Mouse (Mus musculus): ENCODE measurements around the gene Dnah3.
A peak's percentile ranks its signal among the peaks of the same experiment; 100 is the strongest.

The Dnah3 gene

DNA sequence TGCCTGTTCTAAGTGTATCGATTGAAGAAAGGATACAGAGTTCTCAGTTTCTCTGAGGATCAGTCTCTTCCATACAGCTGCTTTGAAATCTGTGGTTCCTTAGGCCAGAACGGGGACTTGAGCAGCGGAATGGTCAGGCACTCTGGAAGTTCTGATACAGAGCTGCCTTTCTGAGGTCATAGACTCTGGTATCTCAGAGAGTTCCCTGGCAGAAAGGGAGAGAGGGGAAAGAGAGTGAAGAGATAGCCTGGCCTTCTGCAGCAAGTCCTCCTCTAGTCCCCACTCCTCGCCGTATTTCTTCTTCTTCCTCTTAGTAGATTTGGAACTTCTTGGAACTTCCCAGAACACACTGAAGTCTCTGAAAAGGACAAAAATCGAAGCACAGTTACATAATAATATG is at the start of gene Dnah3:
TSS of gene Dnah3 (minus strand) at position 101 of the 400 bp plus-strand sequence.
- no peak for DNase-seq

- DNase-seq, result no peak
Observed at GRCm38 (mm10) chr7:120142743-120143142, 47.7 kb upstream of the Dnah3 start.

DNA sequence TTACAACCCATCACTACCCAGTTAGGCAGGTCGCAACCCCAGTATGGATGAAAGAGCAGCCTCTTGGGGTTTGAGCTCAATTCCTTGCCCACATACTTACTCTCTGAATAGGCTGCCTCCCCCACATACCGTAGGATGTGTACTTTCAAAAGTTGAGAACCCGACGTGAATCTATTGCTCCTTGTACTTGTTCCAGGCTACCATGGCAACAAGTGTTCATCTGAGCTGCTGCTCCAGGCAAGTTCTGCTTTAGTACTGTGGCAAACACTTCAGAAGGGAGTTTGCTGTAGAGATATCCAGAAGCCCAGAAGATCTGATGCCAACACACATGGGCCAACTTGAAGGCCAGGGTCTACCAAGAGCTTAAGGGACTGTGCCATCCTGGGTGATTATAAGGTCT is 33.9 kb upstream of the Dnah3 start:
- no peak for DNase-seq

GRCm38 (mm10) chr7:120127686-120128059 is 32.6 kb upstream of the Dnah3 start:
- no peak for DNase-seq

DNA sequence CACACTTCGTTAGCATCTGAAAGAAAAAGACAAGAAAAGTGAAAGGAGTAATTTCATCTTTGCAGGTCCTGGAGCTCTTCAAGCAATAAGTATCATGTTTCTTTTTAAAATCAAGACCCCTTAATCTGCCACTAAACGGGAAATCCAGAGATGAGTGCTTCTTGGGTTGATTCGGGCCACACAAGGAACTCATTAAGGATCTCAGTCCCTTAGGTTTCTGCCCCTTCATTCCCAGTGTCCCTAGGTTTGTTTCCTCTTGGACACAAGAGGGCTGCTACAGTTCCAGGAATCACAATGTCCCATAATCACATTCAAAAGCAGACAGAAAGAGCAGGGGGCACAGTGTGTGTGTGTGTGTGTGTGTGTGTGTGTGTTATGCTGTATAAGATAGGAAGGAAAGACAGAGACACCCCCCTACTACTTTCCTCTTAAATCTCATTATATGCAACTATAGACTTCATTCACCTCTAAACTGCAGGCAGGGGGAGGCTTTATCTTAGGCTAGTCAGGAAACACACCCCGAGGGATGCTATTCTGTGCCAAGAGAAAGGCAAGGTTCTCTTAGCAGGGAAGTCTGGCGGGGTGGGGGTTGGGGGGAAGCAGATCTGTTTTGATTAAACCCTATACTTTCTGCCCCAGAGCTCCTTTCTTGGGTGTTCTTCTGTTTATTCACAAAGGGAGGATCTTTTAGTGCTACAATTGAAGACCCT is 32.1 kb upstream of the Dnah3 start:
- no peak for DNase-seq

GRCm38 (mm10) chr7:120124844-120125243 is 29.8 kb upstream of the Dnah3 start:
- peak; percentile 70 for DNase-seq

GRCm38 (mm10) chr7:120123776-120124175 is 28.7 kb upstream of the Dnah3 start:
- no peak for DNase-seq

DNA sequence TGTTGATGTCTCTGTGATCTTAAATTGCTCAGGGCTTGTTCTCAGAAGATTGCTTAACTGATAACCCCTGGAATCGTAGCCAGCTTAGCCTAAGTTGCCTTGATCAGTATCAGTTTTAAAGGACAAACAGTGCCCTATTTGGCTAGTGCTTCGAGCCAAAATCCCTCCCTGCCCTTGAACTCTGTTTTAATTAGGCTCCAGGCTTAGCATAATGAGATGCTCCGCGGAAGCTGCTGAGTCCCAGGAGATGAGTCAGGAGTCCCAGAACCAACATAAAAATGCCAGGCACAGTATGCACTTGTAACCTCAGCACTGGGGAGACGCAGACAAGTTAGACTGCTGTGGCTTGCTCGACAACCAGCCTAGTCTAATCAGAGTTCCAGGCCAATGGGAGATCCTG is 22.4 kb upstream of the Dnah3 start:
- no peak for DNase-seq

- no peak for DNase-seq
Observed at GRCm38 (mm10) chr7:120116976-120117375, 21.9 kb upstream of the Dnah3 start.

DNA sequence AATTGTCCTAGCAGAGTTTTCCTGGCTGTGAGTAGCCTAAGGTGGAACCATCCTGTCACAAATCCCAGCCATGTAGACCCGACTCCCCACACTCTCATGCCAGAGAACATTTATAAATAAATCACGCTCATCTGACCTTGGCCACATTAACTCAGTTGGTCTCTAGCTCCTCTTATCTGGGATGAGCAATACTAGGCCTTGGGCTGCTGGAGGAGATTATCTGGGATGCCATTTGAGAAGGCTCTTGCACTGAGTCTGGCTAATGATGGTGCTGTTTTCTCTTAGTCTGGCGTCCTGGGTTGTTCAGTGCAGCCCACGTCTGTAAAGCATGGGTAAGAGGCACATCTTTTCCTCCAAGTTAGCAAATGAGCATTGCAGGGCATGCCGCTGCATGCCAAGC is 14.6 kb upstream of the Dnah3 start:
- DNase-seq, result no peak

DNA sequence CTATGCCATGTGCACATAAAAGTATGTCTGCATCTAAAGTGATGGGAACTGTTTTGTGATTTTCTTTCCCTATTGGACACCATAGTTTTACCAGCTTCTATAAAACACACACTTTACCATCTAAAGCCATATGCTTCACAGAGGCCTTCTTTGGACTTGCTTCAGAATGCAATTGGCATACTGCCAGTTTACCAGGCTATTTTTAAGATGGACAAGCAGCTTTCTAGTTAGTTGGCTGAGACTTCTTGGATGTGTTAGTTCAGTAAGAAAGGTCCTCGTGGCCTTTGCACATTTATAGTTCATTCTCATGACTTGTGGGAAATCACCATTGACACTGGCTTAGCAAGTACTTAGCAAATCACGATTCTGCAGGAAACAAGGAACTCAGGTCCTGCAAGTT is 11.3 kb upstream of the Dnah3 start:
- DNase-seq, result no peak

- no peak for DNase-seq
Observed at GRCm38 (mm10) chr7:120104975-120105374, 9.9 kb upstream of the Dnah3 start.

DNA sequence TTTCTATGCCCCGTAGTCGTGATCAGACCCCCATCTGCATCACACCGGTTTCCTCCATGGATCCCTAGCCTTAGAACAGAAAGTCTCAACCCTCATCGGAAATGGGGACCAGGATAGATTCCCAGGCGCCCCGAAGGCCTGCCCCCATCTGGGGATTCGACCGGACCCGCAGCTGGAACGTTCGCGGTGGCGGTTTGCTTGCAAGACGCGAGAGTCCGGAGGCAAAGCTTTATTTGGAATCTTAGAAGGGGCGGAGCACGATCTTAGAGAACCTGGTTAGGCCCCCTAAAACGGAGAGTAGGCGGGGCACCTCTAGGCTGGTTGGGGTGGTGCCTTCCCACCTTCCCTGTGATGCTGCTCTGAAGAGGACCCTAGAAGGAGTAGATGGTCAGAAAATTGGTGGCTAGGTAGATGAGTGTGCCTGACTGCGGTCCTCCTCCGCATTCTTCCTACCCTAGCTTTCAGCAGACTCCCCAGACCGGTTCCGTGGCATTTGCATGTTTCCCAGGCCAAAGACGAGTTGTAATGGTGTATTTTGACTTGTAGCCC is 8.0 kb upstream of the Dnah3 start:
- DNase-seq, result peak; percentile 46

DNA sequence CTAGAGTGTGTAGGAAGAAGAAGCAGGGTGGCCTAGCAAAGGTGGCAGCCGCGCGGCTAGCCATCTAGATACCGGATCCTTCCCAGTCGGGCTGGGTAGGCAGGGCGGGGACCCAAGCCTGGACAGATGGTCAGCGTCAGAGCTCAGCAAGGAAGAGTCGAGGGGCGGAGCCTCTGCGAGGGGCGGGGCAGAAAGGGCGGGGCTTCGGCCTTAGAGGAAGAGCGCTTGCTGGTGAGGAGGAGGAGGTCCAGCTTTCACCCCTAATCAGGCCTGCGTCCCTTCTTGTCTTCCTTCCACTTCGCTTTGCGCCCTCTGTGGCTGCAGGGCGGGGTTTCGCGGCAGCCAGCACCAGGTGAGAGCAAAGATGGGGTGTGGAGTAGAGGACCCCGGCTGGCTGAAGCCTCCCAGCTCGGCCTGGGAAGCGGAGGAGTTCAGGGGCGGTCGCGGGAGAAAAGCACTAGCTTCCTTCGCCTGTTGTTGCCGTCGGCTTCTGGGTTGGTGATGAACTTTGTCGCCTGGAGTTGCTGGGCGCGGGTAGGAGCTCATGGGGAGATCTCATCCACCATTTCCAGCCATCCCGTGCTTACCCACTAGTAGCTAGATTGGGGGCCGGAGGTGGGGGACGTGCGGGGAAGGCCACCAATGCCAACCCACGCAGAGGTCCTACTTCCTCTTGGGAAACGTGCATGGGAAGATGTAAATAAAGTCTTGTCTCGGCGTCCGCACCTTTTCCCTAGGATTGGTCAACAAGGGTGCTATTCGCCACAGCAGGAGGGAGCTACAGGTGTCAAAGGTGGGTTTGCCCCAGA is 7.3 kb upstream of the Dnah3 start, which contains the start of gene Tmem159:
TSS of gene Tmem159 (plus strand) at position 190 of the 809 bp plus-strand sequence.
- DNase-seq, result peak; percentile 90

GRCm38 (mm10) chr7:120098403-120098802 is 3.3 kb upstream of the Dnah3 start:
- DNase-seq, result peak; percentile 84

GRCm38 (mm10) chr7:120097845-120098244 is 2.8 kb upstream of the Dnah3 start:
- DNase-seq, result peak; percentile 74

DNA sequence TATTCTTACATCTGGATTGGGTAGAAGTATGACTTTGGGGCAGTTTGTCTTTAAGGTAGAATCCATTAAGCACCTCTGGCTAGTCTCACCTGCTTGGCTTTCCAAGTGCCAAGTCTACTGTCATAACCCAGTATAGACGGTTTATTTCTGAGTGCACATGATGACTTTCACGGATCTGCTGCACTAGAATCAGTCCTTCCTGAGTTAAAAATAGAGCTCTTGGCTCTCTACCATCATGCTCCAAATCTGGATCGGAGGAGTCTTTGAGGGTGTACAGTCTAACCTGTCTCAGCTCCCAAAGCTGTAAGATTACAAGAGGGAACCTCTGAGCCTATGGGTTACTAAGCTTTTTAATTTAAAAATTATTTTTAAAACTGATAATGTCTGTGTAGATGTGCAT is 864 bp downstream of the Dnah3 start:
- no peak for DNase-seq

GRCm38 (mm10) chr7:120093033-120093432 is 2.0 kb downstream of the Dnah3 start:
- no peak for DNase-seq

DNA sequence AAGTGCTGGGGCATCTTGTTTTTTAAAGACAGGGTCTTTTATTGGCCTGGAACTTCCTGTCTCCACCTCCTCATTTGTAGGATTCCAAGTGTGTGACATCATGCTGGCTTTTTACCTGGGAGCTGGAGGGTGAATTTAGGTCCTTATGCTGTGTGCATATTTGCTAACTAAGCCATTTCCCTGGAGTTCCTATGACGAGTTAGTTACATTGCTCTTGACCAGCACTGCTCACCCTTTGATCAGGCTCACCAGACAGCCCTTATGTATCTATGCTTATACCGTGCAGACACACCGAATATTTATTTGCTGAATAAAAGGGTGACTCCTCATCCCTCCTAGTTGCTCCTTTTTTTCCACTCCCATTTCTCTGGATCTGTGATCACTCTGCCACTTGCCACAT is 14.9 kb downstream of the Dnah3 start:
- DNase-seq, result no peak

DNA sequence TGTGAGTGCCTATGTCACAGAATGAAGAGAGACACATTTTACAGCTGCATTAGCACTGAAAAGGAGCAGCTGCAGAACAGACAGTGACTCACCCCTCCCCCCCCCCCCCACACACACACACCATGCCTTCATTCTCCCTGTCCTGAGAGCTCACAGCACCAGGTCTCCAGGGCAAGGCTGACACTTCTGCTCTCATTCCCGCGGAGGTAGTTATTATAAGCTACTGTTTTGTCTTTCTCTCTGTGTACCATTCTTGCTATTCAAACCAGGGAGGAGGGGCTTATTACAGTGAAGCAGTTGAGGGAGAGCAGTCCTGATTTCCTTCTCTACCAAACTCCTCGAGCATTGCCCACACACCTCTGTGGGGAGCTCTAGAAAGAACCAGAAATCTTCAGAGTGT is 25.9 kb downstream of the Dnah3 start:
- DNase-seq, result no peak

DNA sequence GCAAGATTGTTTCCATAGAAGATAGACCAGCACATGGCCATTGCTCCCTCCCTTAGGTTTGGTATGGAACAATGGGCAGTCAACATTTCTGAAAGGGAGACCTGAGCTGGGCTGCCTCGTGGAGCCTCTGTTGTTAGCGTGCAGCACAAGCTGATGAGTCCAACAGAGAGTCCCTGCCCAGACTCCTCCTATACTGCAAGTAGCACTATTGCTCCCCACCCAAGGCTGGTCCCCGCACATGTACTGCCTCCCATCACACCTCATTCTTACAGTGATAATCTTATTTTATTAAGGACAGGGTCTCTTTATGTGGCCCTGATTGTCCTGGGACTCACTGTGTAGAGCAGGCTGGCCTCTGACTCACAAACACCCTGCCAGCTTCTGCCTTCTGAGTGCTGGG is 27.0 kb downstream of the Dnah3 start:
- no peak for DNase-seq

DNA sequence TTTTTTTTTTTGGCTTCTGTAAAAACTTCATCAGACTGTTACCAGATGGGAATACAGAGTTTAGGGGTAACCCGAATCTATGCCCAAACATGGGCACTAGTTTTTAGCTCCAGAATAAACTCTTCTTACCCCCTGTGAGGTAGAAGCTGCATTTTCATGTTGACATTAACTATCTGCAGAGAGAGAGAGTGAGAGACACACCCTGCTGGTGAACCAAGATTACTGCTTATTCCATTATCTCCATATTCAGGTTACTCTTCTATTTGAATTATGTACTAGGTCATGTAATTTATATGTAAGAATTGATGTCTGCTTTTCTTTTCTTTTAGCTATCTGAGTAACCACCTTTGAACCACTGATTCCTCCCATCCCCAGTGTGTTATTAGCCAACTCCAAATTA is 31.0 kb downstream of the Dnah3 start:
- no peak for DNase-seq

DNA sequence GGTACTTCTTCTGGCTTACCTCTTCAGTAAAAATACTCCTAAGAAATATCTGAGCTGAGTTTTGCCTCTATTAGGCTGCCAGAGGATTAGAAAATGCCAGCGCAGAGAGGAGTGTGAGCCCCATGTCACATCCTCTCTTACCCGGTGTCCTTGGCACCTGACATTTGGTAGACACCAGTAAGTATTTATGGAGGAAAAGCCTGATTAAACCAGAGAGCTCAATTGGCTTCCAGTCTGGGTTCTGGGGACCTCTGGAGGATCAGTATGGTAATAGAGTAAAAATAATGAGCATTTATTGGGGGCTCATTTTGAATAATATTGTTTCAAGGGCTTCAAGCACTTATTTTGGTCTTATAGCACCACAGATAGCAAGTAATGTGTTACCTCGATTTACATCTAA is 39.6 kb downstream of the Dnah3 start:
- no peak for DNase-seq

DNA sequence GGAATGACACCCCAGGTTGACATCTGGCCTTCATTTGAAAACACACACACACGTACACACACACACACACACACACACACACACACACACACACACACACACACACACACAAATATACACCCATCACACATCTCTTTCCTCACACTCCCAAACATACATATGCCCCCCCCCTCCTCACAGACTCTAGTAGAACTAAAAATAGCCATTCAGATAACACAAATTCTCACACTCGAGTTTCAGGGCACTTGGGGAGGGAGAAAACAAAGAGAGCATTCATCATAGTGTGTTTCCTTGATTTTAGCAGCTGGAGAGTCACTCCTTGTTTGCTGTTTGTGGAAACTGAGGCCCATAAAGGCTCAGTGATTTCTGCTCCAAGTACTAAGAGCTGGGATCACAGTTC is 41.1 kb downstream of the Dnah3 start:
- no peak for DNase-seq

Measured in kidney, adult 18-20 months (tissue).